ENCODE assay signal across 25 mouse cellular contexts in the genomic region with DNA sequence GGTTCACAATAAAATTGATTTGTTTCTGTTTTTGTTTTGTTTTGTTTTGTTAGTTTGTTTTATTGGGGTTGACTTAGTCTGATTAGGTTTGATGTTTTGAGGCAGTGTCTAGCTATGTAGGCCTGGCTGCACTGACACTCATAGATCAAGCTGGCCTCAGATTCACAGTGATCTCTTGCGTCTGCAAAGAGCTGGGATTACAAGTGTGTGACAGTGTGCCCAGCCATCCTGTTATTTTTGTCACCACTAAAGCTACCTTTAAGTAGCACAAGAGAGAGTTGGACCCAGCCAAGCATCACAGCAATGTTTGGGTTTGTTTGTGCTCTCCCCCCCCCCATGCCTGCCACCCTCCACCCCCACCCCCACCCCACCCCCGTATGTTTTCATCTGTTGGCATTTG. TPM values are rescaled to one million over a fixed set of nuclear protein-coding genes. Genes with fewer than 3 reads are reported as not detected.
"Had no signal": no experiment of that assay in that cellular context is flagged by ENCODE, and none has a peak within 500 bp of the region (broad histone marks: within the 10 kb centered on the region; RNA-seq: fewer than 3 reads in every experiment).

No protein-coding gene starts in this region.

- DNase-seq: gastrocnemius, postnatal 14 days; heart, adult 18-20 months; heart, postnatal 10 days; heart, postnatal 4 days; kidney, adult 18-20 months; kidney, adult 8-10 months; kidney, postnatal 10 days; kidney, postnatal 25 days; kidney, postnatal 4 days; left cerebral cortex, postnatal 4 days; liver; liver, embryonic 13.5 days had no signal

- H3K27ac ChIP-seq: hindbrain, embryonic 10.5 days; hindbrain, embryonic 12.5 days; hindbrain, embryonic 14.5 days; intestine, embryonic 15.5 days; layer of hippocampus, adult 2 months; left cerebral cortex, adult 2 months; limb, embryonic 12.5 days had no signal

- H3K36me3 ChIP-seq: heart, embryonic 10.5 days; heart, embryonic 12.5 days; hindbrain, embryonic 12.5 days; intestine, embryonic 15.5 days; liver, embryonic 13.5 days had no signal

- H3K27me3 ChIP-seq: intestine, embryonic 15.5 days had no signal

- H3K4me2 ChIP-seq: hindbrain, embryonic 12.5 days; intestine, embryonic 15.5 days had no signal

- H3K9me3 ChIP-seq: heart, embryonic 10.5 days; heart, embryonic 12.5 days; hindbrain, embryonic 10.5 days; hindbrain, embryonic 12.5 days; intestine, embryonic 15.5 days; limb, embryonic 12.5 days; liver, embryonic 13.5 days had no signal

- H3K9ac ChIP-seq: heart, embryonic 12.5 days; hindbrain, embryonic 12.5 days; hindbrain, embryonic 14.5 days; intestine, embryonic 15.5 days; limb, embryonic 12.5 days had no signal

- H3K4me3 ChIP-seq: heart, embryonic 12.5 days; hindbrain, embryonic 12.5 days; intestine, embryonic 15.5 days; layer of hippocampus, adult 2 months; left cerebral cortex, adult 2 months; limb, embryonic 12.5 days had no signal

- ATAC-seq: hindbrain, embryonic 16.5 days; inflammation-experienced regulatory T-cells, adult 6 months; intestine, postnatal 0 days had no signal

RNA-seq across cellular contexts. Expression of gene Pou3f1, which starts 38.0 kb away (rescaled TPM):
- total RNA-seq: granulocyte monocyte progenitor cell, adult 5-6 weeks had no signal
- polyA plus RNA-seq: inflammation-experienced regulatory T-cells, adult 6 months; intestine, postnatal 0 days; liver, embryonic 13.5 days had no signal
